Mouse (Mus musculus) kidney, embryonic 16.5 days (tissue): Measurements from ENCODE around the gene Acot3. TPM values are rescaled to one million over a fixed set of nuclear protein-coding genes. Genes with fewer than 3 reads are reported as not detected.
A peak's percentile ranks its signal among the peaks of the same experiment; 100 is the strongest.
"Not testable (repeated sequence)": the region's sequence is repeated elsewhere in the genome, so short reads cannot be mapped to it uniquely, and the experiment has no call there.

ENCODE experiments used
- ATAC-seq: fragments of 200-750 bp; cut with Nextera tagmentation; 2 replicates; pipeline ENCODE4 v1.8.0; 2017; ENCODE audit warnings: moderate TSS enrichment; ENCODE audit not compliant: low FRiP score, low TSS enrichment
- H3K27ac ChIP-seq: fragments of 300-500 bp; sonication (generic); 2 replicates; pipeline ENCODE4 v1.5.1; 2014; ENCODE audit warnings: low read length
- H3K27me3 ChIP-seq: fragments of 300-500 bp; sonication (generic); 2 replicates; pipeline ENCODE4 v1.6.1; 2014; ENCODE audit warnings: low read length, control low read depth, mixed read lengths; ENCODE audit not compliant: insufficient read depth
- H3K36me3 ChIP-seq: fragments of 300-500 bp; sonication (generic); 2 replicates; pipeline ENCODE4 v1.6.1; 2014; ENCODE audit warnings: low read length, control low read depth, mixed read lengths; ENCODE audit not compliant: insufficient read depth
- H3K4me1 ChIP-seq: fragments of 300-500 bp; sonication (generic); 2 replicates; pipeline ENCODE4 v1.6.1; 2014; ENCODE audit warnings: low read length, control low read depth, mixed read lengths; ENCODE audit not compliant: insufficient read depth
- H3K4me2 ChIP-seq: fragments of 300-500 bp; sonication (generic); replicated peaks from 2 replicates; pipeline ENCODE4 v1.6.1; 2014; ENCODE audit warnings: low read depth, low read length
- H3K4me3 ChIP-seq: fragments of 300-500 bp; sonication (generic); 2 replicates; pipeline ENCODE4 v1.5.1; 2014; ENCODE audit warnings: mild to moderate bottlenecking, low read length
- H3K9ac ChIP-seq: fragments of 300-500 bp; sonication (generic); replicated peaks from 2 replicates; pipeline ENCODE4 v1.6.1; 2014; ENCODE audit warnings: low read length
- H3K9me3 ChIP-seq: fragments of 300-500 bp; sonication (generic); 2 replicates; pipeline ENCODE4 v1.6.1; 2016; ENCODE audit warnings: low read length, control low read depth
- WGBS: fragments of 180-500 bp; shearing (Covaris S2); extraction: QIAGEN DNeasy Blood & Tissue Kit; methylation state at CpG from one replicate; pipeline ENCODE4 v1.1.7; 2014; 5-methylcytosine and 5-hydroxymethylcytosine counted together
- polyA plus RNA-seq: library from polyadenylated mRNA; unstranded; fragments of >200 nt; fragmentation: Nextera tagmentation; extraction: Ambion mirVana; gene quantifications from 2 replicates; pipeline ENCODE4 v1.2.1, GENCODE M21; 2015

The Acot3 gene
- polyA plus RNA-seq, 1 experiment from 2014 or later = 2.6 TPM

DNA sequence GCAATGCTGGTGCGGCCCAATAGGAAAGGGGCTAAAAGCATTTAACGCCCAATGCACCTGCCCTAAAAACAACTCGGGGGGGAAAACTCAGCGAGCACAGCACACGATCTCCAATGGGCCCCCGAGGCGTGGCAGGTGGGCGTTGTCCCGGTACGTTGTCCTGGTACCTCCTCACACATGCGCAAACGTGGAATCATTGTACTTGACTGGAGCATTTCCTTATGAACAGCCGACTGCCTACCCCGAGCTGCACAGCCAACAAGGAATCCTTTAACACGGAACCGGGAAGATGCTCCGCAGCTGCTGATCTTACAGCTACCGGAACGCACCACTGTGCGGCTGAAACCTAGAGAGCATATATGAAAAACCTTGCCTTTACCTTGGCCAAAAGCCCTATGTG is 10.4 kb downstream of the Acot3 start:
- H3K9ac ChIP-seq = no peak overlapping the region
- no peak overlapping the region for H3K4me3 ChIP-seq
- no peaks in the 10 kb centered on the region for H3K36me3 ChIP-seq
- no peaks in the 10 kb centered on the region for H3K4me1 ChIP-seq
- H3K4me2 ChIP-seq = no peak overlapping the region
- peaks cover 3% of the 10 kb centered on the region; the same call in 1 of the 2 replicates for H3K9me3 ChIP-seq
- no peak overlapping the region for H3K27ac ChIP-seq
- 95% methylated on average over 20 of the region's 20 CpGs for WGBS
- ATAC-seq = no peak
- no peaks in the 10 kb centered on the region for H3K27me3 ChIP-seq

- H3K4me1 ChIP-seq = no peaks in the 10 kb centered on the region
- no peak overlapping the region for H3K4me2 ChIP-seq
- peaks cover 8% of the 10 kb centered on the region for H3K27me3 ChIP-seq
- H3K9me3 ChIP-seq = peaks cover 3% of the 10 kb centered on the region; the same call in 1 of the 2 replicates
- no peak overlapping the region for H3K4me3 ChIP-seq
- no peak overlapping the region for H3K27ac ChIP-seq
- WGBS = 72% methylated on average over 5 of the region's 5 CpGs
- no peak overlapping the region for H3K9ac ChIP-seq
- H3K36me3 ChIP-seq = no peaks in the 10 kb centered on the region
- no peak for ATAC-seq
Observed at GRCm38 (mm10) chr12:84063228-84063627, 11.3 kb downstream of the Acot3 start.

DNA sequence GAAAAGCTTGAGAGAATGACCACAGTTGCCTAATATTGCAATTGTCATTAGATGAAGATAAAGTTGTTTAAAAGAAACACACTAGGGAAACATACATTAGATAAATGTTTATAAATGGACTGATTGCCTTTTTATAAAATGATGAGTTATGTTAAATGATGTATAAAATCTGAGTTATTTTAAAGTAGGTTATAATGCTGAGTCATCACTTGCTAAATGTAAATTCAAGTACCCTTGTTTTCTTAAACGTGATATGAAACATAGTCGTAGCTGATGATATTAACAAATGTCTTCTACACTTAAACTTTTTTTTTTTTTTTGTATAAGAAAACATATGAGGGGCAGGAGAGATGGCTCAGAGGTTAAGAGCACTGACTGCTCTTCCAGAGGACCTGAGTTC is 11.9 kb downstream of the Acot3 start:
- peaks cover 3% of the 10 kb centered on the region; the same call in 1 of the 2 replicates for H3K9me3 ChIP-seq
- peaks cover 13% of the 10 kb centered on the region for H3K27me3 ChIP-seq
- 75% methylated on average over 2 of the region's 2 CpGs for WGBS
- H3K4me1 ChIP-seq = no peaks in the 10 kb centered on the region
- H3K4me3 ChIP-seq = no peak overlapping the region
- no peak overlapping the region for H3K9ac ChIP-seq
- H3K4me2 ChIP-seq = no peak overlapping the region
- no peak for ATAC-seq
- no peak overlapping the region for H3K27ac ChIP-seq
- no peaks in the 10 kb centered on the region for H3K36me3 ChIP-seq

DNA sequence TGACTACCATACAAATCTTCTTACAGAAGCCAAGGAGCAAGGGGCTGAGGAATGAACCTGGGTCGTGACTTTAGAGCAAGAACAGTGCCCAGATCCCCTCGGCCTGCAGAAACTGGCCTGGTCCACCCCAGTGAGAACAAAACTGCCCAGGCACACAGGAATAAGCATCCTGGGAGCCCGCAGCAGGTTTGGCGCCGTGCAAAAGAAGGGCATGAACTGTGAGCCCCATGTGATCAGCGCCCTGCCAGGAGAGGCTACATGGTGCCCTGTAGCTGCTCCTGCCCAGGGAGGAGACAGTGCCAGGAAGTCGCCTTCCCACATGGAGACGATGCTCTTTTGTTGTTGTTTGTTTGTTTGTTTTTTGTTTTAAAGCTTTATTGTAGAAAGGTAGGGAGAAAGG is 12.7 kb downstream of the Acot3 start:
- H3K27ac ChIP-seq = no peak overlapping the region
- H3K4me3 ChIP-seq = no peak overlapping the region
- H3K9ac ChIP-seq = no peak overlapping the region
- H3K27me3 ChIP-seq = peaks cover 18% of the 10 kb centered on the region
- H3K36me3 ChIP-seq = no peaks in the 10 kb centered on the region
- H3K4me2 ChIP-seq = no peak overlapping the region
- WGBS = 72% methylated on average over 8 of the region's 8 CpGs
- peaks cover 3% of the 10 kb centered on the region; the same call in 1 of the 2 replicates for H3K9me3 ChIP-seq
- no peak for ATAC-seq
- peaks cover 5% of the 10 kb centered on the region; the same call in 1 of the 2 replicates for H3K4me1 ChIP-seq

DNA sequence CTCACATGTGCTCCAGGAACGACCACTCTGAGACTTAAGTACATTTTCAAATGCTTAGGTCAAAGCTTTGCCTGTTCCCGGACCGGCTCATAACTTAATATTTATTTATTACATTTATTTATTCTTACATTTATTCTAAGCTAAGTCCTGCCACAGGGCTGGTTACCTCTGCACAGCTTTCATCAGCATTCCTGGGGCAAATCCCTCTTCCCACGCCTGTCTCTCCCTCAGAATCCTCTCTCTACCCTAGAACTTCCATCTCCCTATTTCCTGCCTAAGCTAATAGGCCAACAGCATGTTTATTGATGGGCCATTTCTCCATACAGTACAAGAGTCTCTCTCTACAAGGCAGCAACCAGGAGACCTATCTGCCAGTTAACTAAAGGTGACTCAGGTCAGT is 15.8 kb downstream of the Acot3 start:
- H3K9ac ChIP-seq = no peak overlapping the region
- 83% methylated on average over 4 of the region's 4 CpGs for whole genome bisulfite sequencing
- H3K27ac ChIP-seq = no peak overlapping the region
- H3K9me3 ChIP-seq = peaks cover 3% of the 10 kb centered on the region; the same call in 1 of the 2 replicates
- H3K36me3 ChIP-seq = no peaks in the 10 kb centered on the region
- no peak for ATAC-seq
- peaks cover 26% of the 10 kb centered on the region for H3K27me3 ChIP-seq
- peaks cover 5% of the 10 kb centered on the region; the same call in 1 of the 2 replicates for H3K4me1 ChIP-seq
- no peak overlapping the region for H3K4me3 ChIP-seq
- no peak overlapping the region for H3K4me2 ChIP-seq

DNA sequence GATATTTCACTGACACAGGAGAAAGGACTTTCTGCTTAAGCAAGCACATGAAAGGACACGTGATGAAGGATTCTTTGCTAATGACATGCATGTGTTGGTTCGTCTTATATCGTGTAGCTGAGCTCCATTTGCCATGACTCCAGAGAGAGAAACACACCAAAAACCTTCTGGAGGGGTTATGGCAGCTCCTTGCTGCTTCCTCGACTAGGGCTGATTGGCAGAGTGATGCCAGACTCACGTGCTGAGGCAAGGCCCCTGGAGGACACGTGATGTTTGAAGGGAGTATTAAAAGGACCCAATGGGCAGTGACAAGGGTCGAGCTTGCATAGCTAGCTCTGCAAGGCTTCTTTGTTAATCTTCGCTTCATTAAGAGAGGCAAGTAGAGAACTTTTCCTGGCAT is 16.4 kb downstream of the Acot3 start:
- H3K4me2 ChIP-seq = no peak overlapping the region
- WGBS = 72% methylated on average over 8 of the region's 8 CpGs
- no peaks in the 10 kb centered on the region for H3K9me3 ChIP-seq
- H3K9ac ChIP-seq = no peak overlapping the region
- ATAC-seq = no peak
- peaks cover 26% of the 10 kb centered on the region for H3K27me3 ChIP-seq
- no peak overlapping the region for H3K4me3 ChIP-seq
- peaks cover 5% of the 10 kb centered on the region; the same call in 1 of the 2 replicates for H3K4me1 ChIP-seq
- H3K27ac ChIP-seq = no peak overlapping the region
- H3K36me3 ChIP-seq = no peaks in the 10 kb centered on the region

DNA sequence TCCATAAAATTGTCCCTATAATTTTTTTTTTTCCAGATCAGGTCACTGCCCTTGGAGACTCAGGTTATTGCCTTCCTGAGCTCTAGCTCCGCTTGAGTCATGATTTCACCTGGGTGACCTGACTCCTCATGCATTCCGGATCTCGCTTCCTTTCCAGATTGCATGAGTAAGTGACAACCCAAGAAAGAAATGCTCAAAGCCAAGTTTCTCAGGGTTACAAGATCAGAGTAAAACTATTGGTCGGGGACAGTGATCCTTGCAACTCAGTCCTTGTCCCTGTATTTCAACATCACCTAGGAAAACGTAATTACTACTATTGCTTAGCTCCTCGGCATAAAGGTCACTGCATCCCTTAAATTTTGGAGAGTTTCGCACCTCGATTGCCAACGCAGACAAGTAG is 17.0 kb downstream of the Acot3 start, which contains the start of gene Acot5:
Gene Acot5 (plus strand): TSS at position 340 of the 400 bp plus-strand sequence.
- no peak within 1 kb of the TSS for H3K27ac ChIP-seq
- H3K9ac ChIP-seq = peak within 1 kb of the TSS; percentile 46; the same call in 1 of the 2 replicates
- H3K4me2 ChIP-seq = peak within 1 kb of the TSS; percentile 67
- peak within 1 kb of the TSS; percentile 48 for H3K4me3 ChIP-seq
- peaks cover 5% of the 10 kb centered on the region; the same call in 1 of the 2 replicates for H3K4me1 ChIP-seq
- 41% methylated on average over 9 of the region's 9 CpGs for WGBS
- peaks cover 26% of the 10 kb centered on the region for H3K27me3 ChIP-seq
- no peaks in the 10 kb centered on the region for H3K36me3 ChIP-seq
- H3K9me3 ChIP-seq = no peaks in the 10 kb centered on the region
- no peak for ATAC-seq

DNA sequence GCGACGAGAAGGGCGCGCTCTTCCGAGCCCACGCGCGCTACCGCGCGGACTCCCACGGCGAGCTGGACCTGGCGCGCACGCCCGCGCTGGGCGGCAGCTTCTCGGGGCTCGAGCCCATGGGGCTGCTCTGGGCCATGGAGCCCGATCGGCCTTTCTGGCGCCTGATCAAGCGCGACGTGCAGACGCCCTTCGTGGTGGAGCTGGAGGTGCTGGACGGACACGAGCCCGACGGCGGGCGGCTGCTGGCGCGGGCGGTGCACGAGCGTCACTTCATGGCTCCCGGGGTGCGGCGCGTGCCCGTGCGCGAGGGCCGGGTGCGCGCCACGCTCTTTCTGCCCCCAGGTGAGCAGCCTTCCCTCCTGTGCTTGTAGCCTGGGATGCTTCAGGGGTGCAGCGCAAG is 17.6 kb downstream of the Acot3 start:
- not testable (repeated sequence) for H3K36me3 ChIP-seq, H3K27ac ChIP-seq, ATAC-seq, H3K9me3 ChIP-seq, H3K4me1 ChIP-seq
- WGBS = under 1% methylated on average over 35 of the region's 52 CpGs
- peak overlapping the region; percentile 67 for H3K4me2 ChIP-seq
- peak overlapping the region; percentile 46; the same call in 1 of the 2 replicates for H3K9ac ChIP-seq
- H3K4me3 ChIP-seq = peak overlapping the region; percentile 48
- peaks cover 26% of the 10 kb centered on the region for H3K27me3 ChIP-seq

DNA sequence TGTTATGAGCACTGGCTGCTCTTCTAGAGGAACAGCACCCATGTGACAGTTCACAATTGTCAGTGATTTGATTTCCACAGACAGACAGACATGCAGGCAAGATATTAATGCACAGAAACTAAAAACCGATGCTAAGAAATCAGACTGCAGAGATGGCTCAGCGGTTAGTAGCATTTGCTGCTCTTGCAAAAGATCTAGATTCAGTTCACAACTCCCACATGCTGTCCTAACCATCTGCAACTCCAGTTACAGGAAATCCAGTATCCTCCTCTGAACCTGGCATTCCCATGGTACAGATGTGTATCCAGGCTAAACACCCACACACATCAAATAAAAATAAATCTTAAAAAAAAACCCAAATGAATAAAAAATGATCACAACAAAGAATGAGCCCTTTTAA is 19.8 kb downstream of the Acot3 start:
- WGBS = 73% methylated on average over 2 of the region's 2 CpGs
- H3K27me3 ChIP-seq = peaks cover 26% of the 10 kb centered on the region
- no peak overlapping the region for H3K9ac ChIP-seq
- H3K36me3 ChIP-seq = no peaks in the 10 kb centered on the region
- no peak for ATAC-seq
- peaks cover 5% of the 10 kb centered on the region; the same call in 1 of the 2 replicates for H3K4me1 ChIP-seq
- H3K4me2 ChIP-seq = no peak overlapping the region
- no peak overlapping the region for H3K27ac ChIP-seq
- no peaks in the 10 kb centered on the region for H3K9me3 ChIP-seq
- H3K4me3 ChIP-seq = no peak overlapping the region

DNA sequence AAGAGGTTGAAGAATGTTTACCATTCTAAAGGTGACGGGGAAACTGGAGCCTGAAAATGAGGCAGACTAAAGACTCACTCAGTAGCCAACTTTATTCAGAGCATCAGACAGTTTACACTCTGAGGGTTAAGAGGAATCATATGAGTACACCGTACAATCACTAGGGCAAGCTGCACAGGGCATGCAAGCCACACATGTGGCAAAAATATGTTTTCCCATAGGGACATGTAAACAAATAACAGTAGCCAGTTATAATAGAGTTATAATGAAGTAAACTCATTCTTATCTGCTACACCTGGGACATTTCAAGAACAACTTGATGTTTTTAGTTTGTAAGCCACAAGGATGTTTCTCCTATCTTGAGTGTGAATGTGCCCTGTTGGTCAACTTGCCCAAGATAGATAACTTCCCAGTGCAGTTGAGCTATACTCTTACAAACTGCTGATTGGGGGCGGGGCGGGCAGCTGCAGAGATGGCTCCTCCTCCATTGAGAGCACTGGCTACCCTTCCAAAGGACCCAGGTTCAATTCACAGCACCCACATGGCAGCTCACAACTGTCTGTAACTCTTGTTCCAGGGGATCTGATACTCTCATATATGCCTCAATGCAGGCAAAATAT is 25.5 kb downstream of the Acot3 start:
- H3K4me1 ChIP-seq = no peaks in the 10 kb centered on the region
- H3K4me2 ChIP-seq = no peak overlapping the region
- H3K27me3 ChIP-seq = no peaks in the 10 kb centered on the region; the same call in 1 of the 2 replicates
- H3K9me3 ChIP-seq = no peaks in the 10 kb centered on the region
- no peak overlapping the region for H3K9ac ChIP-seq
- WGBS = 86% methylated on average over 4 of the region's 4 CpGs
- H3K4me3 ChIP-seq = no peak overlapping the region
- ATAC-seq = no peak
- H3K36me3 ChIP-seq = no peaks in the 10 kb centered on the region
- no peak overlapping the region for H3K27ac ChIP-seq
